Mouse (Mus musculus) small intestine, adult 2 months (tissue): ENCODE data around the gene Mst1r.

Experiments used
- CTCF ChIP-seq: fragments of 200-500 bp; IDR thresholded peaks from 2 replicates; pipeline ENCODE4 v1.5.1; 2012; ENCODE audit warnings: low read depth, mild to moderate bottlenecking, control low read depth, inconsistent platforms, low read length, moderate library complexity, mixed read lengths; ENCODE audit not compliant: insufficient replicate concordance, insufficient read length; ENCODE audit errors: extremely low read depth
- POLR2A ChIP-seq: fragments of 200-500 bp; IDR thresholded peaks from 2 replicates; pipeline ENCODE4 v1.6.1; 2012; ENCODE audit warnings: low read depth, mild to moderate bottlenecking, control low read depth, inconsistent platforms, low read length, moderate library complexity

DNA sequence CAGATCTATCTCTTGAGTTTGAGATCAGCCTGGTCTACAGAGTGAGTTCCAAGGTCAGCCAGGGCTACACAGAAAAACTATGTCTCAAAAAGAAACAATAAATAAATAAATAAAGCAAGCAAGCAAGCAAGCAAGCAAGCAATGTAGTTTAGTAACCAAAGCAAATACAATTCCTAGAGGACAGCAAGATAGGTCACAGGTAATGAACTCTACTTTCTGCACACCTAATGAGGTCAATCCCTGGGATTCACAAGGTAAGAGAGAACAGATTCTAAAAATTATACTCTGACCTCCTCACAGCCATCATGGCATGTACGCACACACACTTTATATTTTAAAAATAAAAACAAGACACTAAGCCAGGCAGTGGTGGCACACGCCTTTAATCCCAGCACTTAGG, 40.6 kb upstream of the Mst1r start:
- TF ChIP-seq POLR2A: no peak
- no peak for TF ChIP-seq CTCF
